Mouse (Mus musculus) ovary, postnatal 10 days (tissue): ENCODE measurements around the gene Zw10.

Experiments used
- DNase-seq: peaks from one replicate; pipeline ENCODE4 v3.0.0; 2022; ENCODE audit warnings: low spot score

Zw10 gene

DNA sequence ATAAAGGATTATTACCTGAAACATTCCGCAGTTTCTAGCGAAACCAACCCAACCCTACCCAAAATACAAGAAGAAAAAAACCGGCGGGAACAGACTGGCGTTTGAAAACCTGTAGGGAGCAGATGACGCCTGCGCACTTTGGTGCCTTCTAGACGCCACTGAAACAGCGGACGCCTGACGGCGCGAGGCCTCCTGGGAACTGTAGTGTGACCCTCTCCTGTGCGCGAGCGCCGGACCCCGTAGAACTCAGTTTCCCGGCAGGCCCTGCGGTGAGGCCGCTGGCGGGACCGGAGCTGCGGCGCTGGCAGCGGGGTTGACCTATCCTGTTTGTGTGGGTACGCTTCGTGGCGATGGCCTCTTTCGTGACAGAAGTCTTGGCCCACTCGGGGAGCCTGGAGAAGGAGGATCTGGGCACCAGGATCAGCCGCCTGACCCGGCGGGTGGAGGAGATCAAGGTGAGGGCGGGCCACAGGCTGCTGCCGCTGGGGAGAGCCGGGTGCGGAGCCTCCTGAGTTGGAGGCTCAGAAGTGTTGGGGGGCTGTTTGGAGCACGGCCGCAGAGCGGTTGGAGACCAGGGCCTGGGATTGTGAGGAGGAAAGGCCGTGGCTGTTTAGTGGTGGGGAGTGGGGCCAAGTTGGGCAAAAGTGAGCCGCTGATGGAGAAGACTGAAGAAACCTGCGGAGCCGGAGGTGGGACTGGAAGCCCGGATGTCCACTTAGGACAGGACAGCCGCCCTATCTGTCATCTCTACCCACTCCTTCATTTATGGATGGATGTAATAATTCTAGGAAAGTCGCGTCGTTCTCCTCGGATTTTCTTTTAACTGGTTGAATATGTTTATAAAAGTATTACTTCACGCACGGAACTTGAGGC lies at the start of gene Zw10:
Zw10 (plus strand) TSS at position 281 of the 873 bp plus-strand sequence.
- peak; percentile 78 for DNase-seq

DNA sequence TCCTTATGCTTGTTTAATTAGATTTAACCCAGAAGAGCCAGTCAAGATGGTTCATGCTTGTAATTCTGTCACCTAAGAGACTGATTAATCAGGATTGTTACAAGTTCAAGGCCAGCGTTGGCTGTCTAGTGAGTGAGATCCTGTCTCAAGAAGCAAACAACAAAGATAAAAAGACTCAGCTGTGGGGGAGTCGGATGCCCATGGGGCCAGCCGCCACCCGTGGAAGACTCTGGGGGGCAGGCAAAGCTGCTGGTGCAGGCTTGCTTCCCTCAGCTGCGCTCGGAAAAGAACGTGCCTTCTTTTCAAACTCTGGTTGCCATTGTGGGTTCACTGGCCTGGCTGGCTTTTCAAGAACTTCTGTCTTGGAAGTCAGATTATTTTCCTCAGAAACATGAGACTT lies 39.6 kb upstream of the Zw10 start:
- DNase-seq = no peak

DNA sequence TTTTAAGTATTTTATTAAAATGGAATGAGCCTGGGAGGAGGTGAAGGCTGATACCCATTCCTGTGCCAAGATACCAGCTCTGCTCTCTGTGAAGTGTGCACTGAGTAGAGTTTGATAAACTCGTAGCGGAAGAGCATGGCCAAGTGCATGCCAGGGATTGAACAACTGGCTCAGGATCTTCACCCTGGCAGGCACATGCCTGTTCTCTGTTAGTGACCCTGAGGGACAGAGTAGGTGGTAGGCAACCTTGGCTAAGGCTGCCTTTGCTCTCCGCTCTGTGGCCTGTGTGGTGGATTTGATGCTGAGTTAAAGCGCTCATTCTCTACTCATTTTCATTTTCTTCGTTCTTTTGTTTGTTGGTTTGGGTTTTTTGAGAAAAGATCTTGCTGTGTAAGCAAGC lies 34.1 kb upstream of the Zw10 start:
- DNase-seq = no peak

DNA sequence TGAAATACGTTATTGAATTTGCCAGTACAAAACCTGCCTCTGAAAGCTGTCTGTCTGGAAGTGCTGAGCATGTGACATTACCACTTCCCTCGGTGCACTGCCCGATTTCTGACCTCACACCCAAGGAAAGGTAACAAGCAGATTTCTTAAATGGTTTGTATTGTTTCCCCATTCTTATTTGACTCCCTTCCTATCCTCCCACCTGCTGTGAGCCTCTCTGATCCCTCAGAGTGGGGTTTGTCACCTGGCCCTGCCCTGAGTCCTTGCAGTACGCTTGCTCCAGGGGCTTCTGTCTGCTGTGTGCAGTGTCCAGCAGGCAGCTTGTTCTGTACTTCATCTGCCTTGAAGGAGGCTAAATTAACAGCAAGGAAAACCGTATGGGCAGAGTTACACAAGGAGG lies 31.5 kb upstream of the Zw10 start:
- DNase-seq = no peak

DNA sequence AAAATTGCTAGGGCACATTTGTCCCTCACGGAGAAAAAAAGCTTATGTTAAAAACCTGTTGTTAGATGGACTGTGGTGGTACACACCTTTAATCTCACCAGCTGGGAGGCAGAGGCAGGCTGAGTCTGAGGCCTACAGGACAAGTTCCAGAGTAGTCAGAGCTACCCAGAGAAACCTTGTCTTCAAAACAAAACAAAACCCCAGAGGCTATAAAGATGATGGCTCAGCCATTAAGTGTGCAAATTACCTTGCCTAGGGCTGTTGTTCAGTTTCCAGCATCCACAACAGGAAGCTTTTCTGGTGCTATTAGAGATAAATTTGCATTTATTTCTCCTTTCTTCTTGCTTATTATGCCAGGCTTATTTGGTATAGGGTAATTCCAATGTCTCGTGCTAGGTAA lies 30.9 kb upstream of the Zw10 start:
- no peak for DNase-seq

DNA sequence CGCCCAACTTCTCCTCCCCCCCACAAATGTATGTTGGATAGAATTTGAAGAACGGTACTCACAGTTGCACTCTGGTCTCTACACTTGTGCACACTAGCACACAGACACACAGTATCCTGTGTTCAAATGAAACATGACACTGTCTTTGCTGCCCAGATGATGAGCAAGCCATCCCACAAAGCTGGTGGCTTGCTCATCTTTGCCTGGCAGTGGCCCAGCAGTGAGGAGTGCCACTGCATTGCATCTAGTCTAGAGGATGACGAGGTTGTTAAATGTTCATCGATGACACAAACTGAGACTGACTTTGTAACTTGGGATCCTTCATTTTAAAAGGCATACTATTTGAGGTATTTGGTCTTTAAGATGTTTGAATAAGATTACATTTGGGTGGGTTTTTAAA lies 20.6 kb upstream of the Zw10 start:
- no peak for DNase-seq

DNA sequence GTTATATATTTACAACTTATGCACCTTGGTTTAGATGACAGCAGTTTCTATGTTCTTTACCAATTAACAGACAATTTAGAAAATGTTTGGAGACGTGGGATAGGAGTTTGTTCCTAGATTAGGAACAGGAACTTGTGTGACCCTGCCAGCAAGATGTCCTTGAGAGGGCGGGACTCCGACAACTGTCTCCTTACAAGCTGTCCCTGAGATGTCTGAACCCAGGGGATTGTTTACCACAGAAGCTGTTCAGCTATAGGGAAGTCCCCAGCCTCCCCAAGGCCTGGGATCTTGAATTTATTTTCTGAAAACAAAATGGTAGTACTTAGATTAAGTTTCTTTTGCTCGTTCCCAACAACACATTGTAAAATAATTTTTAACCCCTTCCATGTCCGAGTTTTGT lies 4.5 kb upstream of the Zw10 start:
- no peak for DNase-seq

DNA sequence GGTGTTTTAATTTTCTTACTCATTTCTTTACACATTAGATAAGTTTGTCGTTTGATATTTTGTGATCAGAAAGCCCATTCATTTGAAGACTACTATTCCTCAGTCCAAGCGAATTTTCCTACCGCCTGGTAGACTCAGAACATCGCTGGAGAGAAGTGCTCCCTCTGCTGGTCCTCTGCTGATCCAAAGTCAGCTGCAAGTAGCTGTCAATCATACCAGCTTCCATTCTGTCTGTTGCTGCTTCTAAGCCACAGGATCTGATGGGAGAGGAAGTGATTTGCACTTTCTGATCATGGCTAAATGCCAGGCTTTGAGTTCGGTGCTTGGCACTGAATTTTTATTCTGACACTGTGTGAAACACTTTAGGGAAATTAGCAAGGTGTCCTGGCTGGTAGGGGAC lies 4.1 kb upstream of the Zw10 start:
- no peak for DNase-seq

DNA sequence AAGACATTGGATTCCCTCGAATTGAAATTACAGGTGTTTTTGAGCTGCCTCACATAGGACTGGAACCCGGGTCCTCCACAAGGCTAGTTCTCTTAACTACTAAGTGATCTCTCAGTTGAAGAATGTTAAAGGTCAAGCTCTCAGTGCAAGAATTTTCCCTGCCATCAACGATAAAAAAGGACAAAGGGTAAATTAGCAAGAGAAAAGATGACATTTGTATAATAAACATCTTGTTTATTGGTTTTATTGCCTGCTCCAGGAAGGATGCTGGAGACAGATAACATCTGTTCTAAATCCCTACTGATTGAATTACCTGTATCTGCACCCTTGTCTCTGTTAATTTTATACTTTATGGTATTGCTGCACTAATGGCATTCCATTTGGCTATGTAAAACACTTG lies 1.4 kb upstream of the Zw10 start:
- DNase-seq = no peak

DNA sequence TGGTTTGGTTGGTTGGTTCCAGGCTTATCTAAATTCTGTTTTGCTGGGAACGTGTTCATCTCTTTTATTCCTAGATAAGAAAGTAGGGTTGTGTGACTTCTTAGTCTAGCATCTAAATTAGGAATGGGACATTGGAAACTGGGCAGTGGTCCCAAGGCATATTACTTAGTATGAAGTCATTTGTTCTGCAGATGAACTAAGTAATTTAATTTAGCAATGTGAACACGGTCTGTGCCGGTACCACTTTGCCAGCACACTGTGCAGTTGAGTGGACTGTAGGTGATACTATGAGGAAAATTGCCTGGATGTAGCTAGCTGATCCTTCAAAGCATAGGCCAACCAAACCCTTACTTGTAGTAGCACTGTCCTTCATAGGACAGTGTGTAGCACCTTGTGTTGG lies 21.4 kb downstream of the Zw10 start:
- no peak for DNase-seq

DNA sequence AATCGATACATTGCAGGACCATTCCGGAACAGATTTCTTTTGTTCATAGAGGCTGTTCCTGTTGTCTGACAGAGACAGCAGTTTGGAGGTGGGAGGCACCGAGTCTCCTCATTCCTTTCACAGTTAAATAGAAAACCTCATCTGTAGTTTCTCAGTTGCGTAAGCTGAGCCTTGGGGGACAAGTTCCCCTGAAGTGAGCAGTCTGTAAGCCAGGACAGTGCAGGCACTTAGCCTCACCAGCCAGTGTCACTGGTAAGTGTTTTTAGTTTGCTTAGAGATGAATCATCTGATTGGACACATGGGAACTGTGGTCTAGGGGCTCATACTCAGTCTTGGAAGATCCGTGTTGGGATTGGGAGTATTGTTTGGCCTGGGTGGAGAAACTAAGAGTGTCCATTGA lies 25.7 kb downstream of the Zw10 start, which contains the start of gene Tmprss5:
Tmprss5 (plus strand) TSS at position 154 of the 400 bp plus-strand sequence.
- no peak for DNase-seq

DNA sequence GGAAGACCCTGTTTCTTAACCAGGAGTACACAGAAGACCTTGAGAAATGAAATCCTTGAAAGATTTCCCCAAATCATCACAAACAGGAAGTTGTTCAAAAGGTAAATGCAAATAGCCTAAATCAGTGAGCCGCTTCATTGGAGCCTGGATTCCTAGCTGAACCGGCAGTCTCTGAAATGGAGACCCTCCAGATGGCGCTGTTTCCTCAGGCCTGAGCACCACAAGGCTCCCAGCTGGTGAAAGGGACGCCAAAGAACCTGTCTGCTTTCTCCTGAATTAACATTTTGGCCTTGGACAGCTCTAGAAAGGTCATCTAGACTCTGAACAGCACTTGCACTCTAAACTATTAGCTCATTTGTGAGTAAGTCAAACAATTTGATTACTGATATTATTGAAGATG lies 26.1 kb downstream of the Zw10 start:
- peak; percentile 35 for DNase-seq

DNA sequence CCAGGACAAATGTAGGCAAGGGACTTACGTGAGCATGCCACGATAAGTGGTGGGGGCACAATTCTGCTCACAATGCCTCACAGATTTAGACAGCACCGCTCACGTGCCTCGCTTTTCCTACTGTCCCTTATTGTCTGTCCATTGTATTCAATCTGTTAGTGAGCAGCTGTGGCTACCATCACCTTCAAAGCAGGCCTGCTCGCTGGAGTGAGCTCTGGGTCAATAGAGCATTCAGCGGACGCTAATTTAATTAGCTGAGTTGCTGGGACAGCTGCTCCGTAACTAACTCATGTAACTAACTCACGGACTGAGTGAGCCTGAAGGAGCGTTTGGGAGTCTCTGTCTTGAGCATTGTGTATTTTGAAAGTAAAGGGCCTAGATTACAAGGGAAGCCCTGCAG lies 31.9 kb downstream of the Zw10 start:
- no peak for DNase-seq

DNA sequence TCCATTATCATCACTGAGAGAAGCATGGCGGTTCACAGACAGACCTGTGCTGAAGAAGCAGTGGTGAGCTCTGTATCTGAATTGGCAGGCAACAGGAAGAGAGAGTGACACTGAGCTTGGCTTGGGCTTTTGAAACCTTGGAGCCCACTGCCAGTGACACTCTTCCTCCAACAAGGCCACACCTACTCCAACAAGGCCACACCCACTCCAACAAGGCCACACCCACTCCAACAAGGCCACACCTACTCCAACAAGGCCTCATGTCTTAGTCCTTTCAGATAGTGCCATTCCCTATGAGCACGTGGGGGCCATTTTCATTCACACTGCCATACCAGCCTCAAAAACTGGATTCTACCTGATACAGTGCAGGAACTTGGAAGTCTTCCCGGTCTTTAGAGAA lies 43.5 kb downstream of the Zw10 start:
- DNase-seq = no peak

DNA sequence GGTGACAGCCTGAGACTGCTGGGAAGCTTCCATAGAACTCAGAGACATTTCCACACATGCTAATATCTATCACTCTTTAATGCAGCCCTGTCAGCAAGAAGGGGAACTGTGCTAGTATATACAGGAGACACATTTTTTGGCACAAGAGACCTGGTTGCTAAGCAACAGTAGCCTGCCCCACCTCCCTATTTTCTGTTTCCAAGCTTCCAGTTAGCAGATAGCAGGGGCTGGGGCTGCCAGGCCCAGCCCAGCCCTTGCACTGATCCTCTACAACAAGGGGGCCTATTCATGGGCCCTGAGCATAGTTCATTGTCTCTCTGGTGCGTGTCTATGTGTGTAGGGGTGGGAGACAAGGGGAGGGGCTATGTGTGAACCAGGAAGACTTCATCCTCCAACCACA lies 46.9 kb downstream of the Zw10 start:
- no peak for DNase-seq

DNA sequence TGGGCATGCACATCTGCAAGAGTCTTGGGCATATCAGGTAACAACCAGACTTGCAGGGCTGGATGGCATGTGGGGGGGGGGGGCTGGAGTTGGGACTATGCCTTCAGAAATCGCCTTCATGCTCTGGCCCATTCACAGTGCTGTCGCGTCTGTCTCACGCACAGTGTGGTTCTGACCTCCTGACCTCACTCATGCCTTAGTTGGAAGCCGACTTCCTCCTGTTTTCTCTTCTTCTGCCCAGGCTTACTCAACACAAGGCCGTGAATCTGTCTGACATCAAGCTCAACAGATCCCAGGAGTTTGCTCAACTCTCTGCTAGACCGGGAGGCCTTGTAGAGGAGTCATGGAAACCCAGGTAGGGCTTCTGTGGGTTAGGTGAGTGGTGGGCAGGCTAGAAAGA lies 53.7 kb downstream of the Zw10 start:
- DNase-seq = no peak

DNA sequence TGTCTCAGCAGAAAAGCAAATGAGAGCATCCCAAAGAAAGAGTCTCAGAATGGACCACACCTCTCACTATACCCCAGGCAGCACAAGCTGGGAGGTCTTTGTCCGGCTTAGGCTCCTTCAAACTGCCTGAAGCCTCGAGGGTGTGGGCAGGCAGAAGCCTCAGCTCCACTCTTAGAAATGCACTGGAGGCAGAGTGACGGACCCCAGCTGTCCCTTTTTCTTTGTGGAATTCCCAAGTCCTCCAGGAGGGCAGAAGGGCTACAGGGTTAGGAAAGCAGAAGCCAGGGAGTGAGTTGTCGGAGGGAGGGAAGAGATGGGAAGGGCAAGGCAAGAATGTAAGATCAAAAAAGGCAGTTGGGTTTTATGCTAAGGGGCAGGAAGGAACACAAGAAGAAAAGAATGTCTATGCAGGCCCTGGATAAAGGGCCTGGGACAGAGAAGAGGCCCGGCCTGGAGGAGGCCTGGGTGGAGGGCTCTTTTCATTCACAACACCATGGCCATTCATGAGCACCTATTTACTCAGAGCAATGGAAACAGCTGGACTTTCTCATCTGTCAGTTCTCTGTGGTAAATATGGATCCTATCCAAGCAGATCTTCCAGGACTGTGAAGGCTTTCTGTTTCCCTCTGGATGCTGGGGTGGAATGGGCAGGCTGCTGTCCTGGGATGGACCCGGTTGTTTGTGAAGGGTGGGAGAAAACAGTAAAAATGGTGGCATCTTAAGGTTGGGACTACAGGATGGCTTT lies 55.2 kb downstream of the Zw10 start:
- no peak for DNase-seq

DNA sequence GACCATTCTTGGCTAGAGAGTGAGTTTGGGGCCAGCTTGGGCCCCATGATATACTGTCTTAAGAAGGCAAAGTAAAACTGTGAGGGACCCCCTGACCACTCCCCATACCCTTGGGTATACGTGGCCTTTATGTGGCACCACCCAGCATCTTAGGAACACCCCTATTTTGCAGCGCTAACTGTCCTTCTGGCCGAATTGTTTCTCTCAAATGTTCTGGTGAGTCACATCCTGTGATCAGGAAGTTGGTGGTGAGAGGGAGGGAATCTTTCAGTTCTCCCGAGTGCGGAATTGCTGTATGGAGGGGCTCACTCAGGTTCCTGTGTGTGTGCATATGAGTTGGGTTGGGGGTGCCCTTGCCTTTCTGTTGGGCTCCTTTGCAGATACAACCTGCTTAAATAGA lies 55.9 kb downstream of the Zw10 start:
- DNase-seq = no peak

DNA sequence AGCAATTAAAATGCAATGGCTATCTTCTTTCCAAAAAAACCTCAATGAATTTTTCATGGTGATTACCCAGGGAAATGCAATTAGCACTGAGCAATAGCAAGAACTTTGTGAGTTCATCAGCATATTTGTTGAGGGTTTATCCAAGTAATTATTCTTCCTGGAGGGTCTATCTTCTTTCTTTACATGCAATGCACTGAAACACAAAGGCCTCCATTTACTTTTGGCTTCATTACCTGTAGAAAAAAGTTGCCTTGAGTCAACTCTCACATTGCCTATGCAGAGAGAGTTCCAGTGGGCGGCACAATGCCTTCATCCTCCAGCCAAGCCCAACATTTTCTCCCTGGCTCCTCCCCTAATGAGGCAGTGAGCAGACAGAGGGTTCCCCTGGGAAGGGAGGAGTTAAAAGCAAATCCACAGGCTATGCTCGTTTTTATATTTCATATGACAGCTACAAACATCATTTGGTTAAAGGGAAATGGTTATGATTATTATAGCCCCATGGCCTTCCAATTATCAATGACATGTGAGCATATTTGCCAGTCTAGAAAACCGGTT lies 62.9 kb downstream of the Zw10 start:
- no peak for DNase-seq

DNA sequence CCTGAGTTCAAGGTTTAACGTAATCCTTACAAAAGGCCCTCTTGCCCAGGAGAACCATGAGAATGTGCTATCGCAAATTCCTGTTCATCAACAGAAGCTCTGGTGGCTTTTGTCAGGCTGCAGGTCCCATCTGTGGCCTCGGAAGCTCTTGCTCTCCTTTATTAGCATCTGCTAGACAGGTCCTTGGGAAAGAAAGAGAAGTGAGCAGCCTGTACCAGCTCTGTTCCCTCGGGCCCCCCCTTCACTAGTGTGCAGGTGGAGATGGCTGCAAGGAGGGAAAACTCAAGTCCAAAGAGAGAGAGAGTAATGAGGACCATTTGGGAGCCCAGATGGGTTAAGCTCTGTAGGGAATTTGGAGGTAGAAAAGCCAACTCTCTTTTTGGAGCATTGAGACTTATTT lies 64.3 kb downstream of the Zw10 start:
- DNase-seq = no peak

DNA sequence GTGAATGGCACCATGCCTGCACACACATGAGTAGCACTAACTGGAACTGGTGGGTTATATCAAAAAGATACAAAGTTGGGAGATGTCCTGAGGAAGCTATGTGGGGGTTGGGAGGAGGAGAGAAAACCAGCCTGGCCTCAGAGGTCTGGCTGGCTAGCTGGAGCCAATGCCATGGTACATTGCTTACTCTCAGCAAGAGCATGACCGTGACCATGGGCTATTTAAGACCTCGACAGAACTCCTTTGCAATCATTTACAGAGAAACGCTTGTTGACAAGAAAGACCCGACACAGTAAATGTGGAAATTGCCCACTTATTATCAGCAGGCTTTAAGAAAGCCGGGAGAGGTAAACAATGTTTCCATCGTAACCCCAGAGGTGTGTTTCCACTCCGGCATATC lies 70.3 kb downstream of the Zw10 start:
- no peak for DNase-seq
